Mouse (Mus musculus) midbrain, embryonic 13.5 days (tissue): ENCODE data around the gene Wnk3. TPM values are rescaled to one million over a fixed set of nuclear protein-coding genes. Genes with fewer than 3 reads are reported as not detected.
"Not testable (repeated sequence)": the region's sequence is repeated elsewhere in the genome, so short reads cannot be mapped to it uniquely, and the experiment has no call there.

ENCODE experiments used
- ATAC-seq: fragments of 200-750 bp; cut with Nextera tagmentation; 2 replicates; pipeline ENCODE4 v1.8.0; 2017; ENCODE audit warnings: mild to moderate bottlenecking, moderate TSS enrichment, moderate library complexity
- H3K27ac ChIP-seq: fragments of 300-500 bp; sonication (generic); 2 replicates; pipeline ENCODE4 v1.5.1; 2015; ENCODE audit warnings: inconsistent platforms, mild to moderate bottlenecking, moderate library complexity
- H3K27me3 ChIP-seq: fragments of 300-500 bp; sonication (generic); 2 replicates; pipeline ENCODE4 v1.6.1; 2015; ENCODE audit warnings: mild to moderate bottlenecking, inconsistent platforms
- H3K36me3 ChIP-seq: fragments of 300-500 bp; sonication (generic); 2 replicates; pipeline ENCODE4 v1.6.1; 2015; ENCODE audit warnings: mild to moderate bottlenecking, inconsistent platforms
- H3K4me1 ChIP-seq: fragments of 300-500 bp; sonication (generic); replicated peaks from 2 replicates; pipeline ENCODE4 v1.6.1; 2015; ENCODE audit warnings: inconsistent platforms
- H3K4me2 ChIP-seq: fragments of 300-500 bp; sonication (generic); replicated peaks from 2 replicates; pipeline ENCODE4 v1.6.1; 2015; ENCODE audit warnings: moderate library complexity, mild to moderate bottlenecking, inconsistent platforms
- H3K4me3 ChIP-seq: fragments of 300-500 bp; sonication (generic); replicated peaks from 2 replicates; pipeline ENCODE4 v1.5.1; 2015; ENCODE audit warnings: mild to moderate bottlenecking, inconsistent platforms
- H3K9ac ChIP-seq: fragments of 300-500 bp; sonication (generic); replicated peaks from 2 replicates; pipeline ENCODE4 v1.6.1; 2015; ENCODE audit warnings: mild to moderate bottlenecking, inconsistent platforms
- H3K9me3 ChIP-seq: fragments of 300-500 bp; sonication (generic); 2 replicates; pipeline ENCODE4 v1.6.1; 2016; ENCODE audit warnings: mild to moderate bottlenecking, inconsistent platforms
- WGBS: fragments of 180-500 bp; shearing (Covaris S2); methylation state at CpG from one replicate; pipeline ENCODE4 v1.1.7; 2015; 5-methylcytosine and 5-hydroxymethylcytosine counted together
- polyA plus RNA-seq: library from polyadenylated mRNA; unstranded; fragments of >200 nt; fragmentation: Nextera tagmentation; extraction: Ambion mirVana; gene quantifications from 2 replicates; pipeline ENCODE4 v1.2.1, GENCODE M21; 2015

Wnk3 gene
- polyA plus RNA-seq: 16.9 and 20.7 TPM in 2 replicates

DNA sequence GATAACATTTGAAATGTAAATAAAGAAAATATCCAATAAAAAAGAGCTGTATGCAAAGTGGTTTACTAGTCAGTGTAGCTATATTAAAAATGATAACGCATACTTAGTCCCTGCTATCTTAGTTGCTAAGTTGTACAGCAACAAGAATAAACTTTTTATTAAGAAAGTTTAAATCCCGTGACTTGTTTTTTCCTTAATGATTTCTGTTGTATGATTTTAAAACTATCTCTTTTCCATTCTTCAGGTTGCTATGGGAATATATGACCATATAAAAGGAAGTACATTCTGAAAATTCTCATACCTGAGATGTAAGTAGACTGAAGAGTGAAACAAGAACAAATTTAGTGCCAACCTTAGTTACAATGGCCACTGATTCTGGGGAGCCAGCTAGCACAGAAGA lies at the start of gene Wnk3:
TSS of gene Wnk3 (plus strand) at position 301 of the 400 bp plus-strand sequence.
- 0 out of 2 replicates have a peak, but pooled peaks cover 3% of the 10 kb centered on the region for H3K36me3 ChIP-seq
- 92% methylated on average over 2 of the region's 2 CpGs for WGBS
- no peaks in the 10 kb centered on the region for H3K9me3 ChIP-seq
- H3K9ac ChIP-seq: no peak within 1 kb of the TSS
- no peaks in the 10 kb centered on the region for H3K4me1 ChIP-seq
- H3K4me3 ChIP-seq: no peak within 1 kb of the TSS
- no peak within 1 kb of the TSS for H3K4me2 ChIP-seq
- H3K27me3 ChIP-seq: no peaks in the 10 kb centered on the region
- ATAC-seq: no peak
- H3K27ac ChIP-seq: no peak within 1 kb of the TSS

DNA sequence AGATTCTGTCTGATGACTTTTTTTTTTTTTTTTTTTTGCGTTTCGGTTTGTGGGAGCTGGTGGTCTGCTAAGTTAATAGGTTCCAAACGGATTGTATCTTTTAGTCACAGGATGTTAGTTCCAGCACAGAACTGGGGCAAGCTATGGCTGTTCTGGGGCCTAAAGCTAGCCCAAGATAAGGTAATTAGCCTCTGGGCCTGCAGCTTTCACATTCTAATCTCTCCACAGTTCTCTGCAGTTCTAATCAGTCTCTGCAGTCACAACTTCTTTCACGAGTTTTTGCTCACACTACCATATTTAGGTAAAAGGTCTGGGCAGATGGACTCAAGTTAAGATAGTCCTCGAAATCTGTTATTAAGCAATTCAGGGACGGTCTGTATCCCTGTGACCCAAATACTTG lies 39.5 kb upstream of the Wnk3 start:
- Histone ChIP-seq H3K27ac (no peak overlapping the region), H3K36me3 (no peaks in the 10 kb centered on the region), H3K4me3 (no peak overlapping the region), H3K9ac (no peak overlapping the region), H3K9me3 (no peaks in the 10 kb centered on the region), H3K27me3 (no peaks in the 10 kb centered on the region), H3K4me2 (no peak overlapping the region), H3K4me1 (no peaks in the 10 kb centered on the region)
- ATAC-seq: no peak
- WGBS: 73% methylated on average over 6 of the region's 6 CpGs

DNA sequence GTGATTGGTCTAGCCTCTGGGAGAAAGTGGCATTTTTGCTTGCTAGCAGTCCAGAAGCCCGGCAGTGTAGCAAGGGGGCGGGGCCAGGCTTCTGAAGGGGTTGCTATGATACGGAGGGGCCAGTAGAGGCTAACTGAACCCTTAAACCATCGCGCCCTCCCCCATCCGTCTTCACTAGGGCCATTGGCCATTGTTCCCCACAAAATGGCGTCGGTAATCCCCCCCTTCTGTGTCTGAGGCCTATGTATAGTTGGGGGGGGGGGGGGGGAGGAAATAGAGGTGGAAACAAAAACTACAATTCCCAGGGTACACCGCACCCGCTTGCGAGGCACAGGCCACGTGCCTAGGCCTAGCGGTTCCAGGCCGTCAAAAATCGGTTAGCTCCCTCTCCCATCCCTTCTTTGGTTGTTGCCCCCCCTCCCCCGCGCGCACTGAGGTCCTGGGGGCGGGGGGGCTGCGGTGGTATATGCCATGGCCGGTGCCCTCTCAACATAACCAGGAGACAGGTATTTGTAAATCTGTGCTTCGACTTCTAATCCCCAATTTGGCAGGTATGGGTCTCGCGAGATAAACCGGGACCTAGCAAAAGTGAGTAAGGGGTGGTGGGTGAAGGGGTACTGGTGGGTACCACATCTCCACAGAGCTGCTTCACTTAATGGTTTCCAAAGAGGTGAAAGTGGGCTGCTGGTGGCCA lies 29.3 kb upstream of the Wnk3 start:
- peak overlapping the region; percentile 59; the same call in 1 of the 2 replicates for H3K9ac ChIP-seq
- H3K36me3 ChIP-seq: no peaks in the 10 kb centered on the region
- H3K4me2 ChIP-seq: peak overlapping the region; percentile 54
- no peaks in the 10 kb centered on the region for H3K9me3 ChIP-seq
- H3K27me3 ChIP-seq: no peaks in the 10 kb centered on the region
- H3K4me1 ChIP-seq: peaks cover 8% of the 10 kb centered on the region; the same call in 1 of the 2 replicates
- H3K27ac ChIP-seq: peak overlapping the region; percentile 91
- ATAC-seq: peak; percentile 77
- peak overlapping the region; percentile 48 for H3K4me3 ChIP-seq
- 28% methylated on average over 25 of the region's 25 CpGs for WGBS

DNA sequence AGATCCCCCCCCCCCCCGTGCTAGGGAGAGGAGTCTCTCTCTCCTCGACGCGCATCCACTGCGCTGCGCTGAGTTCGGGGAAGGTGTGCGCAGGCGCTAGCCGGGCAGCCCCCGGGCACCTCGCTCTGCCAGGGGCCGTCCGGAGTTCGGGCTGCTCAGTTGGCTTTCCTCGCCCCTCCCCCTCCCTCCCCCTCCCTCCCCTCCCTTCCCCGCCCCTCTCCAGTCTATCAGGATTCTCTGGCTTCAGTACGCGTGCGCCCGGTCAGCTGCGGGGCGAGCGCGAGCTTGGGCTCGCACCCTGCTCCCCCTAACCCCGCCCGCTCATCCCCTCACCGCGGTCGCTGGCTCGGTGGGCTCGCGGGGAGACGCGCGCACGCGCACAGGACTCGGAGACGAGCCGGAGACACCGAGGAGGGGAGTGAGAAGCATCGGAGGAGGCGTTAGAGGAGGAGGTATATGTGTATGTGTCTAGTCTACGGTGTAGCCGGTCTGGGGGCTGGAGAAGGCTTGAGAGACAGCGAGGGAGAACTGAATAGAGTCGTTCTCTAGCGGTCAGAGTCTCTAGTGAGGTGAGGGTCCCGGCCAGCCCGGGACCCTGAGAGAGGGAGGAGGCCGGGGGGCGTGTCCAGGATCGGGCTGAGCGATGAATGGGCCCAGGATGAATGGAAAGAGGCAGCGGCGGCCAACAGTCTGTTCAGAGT lies 28.5 kb upstream of the Wnk3 start:
- H3K4me3 ChIP-seq: peak overlapping the region; percentile 48
- H3K4me1 ChIP-seq: peaks cover 8% of the 10 kb centered on the region; the same call in 1 of the 2 replicates
- H3K9ac ChIP-seq: peak overlapping the region; percentile 59
- H3K4me2 ChIP-seq: peak overlapping the region; percentile 54
- H3K36me3 ChIP-seq: no peaks in the 10 kb centered on the region
- H3K27me3 ChIP-seq: no peaks in the 10 kb centered on the region
- 22% methylated on average over 31 of the region's 58 CpGs for WGBS
- peak overlapping the region; percentile 91 for H3K27ac ChIP-seq
- ATAC-seq: peak; percentile 95
- H3K9me3 ChIP-seq: no peaks in the 10 kb centered on the region

DNA sequence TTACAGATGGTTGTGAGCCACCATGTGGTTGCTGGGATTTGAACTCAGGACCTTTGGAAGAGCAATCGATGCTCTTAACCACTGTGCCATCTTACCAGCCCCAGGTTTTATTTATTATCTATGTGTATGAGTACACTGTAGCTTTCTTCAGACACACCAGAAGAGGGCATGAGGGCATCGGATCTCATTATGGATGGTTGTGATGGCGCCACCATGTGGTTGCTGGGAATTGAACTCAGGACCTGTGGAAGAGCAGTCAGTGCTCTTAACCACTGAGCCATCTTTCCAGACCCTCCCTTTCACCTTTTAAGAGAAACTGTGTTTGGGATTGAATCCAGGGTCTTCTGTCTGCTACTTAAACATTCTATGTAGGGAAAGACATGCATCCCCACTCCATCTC lies 24.7 kb upstream of the Wnk3 start:
- H3K4me2 ChIP-seq, H3K4me1 ChIP-seq, H3K9ac ChIP-seq, H3K36me3 ChIP-seq, H3K27me3 ChIP-seq, H3K27ac ChIP-seq, ATAC-seq, H3K4me3 ChIP-seq, H3K9me3 ChIP-seq: not testable (repeated sequence)
- 66% methylated on average over 3 of the region's 3 CpGs for WGBS

DNA sequence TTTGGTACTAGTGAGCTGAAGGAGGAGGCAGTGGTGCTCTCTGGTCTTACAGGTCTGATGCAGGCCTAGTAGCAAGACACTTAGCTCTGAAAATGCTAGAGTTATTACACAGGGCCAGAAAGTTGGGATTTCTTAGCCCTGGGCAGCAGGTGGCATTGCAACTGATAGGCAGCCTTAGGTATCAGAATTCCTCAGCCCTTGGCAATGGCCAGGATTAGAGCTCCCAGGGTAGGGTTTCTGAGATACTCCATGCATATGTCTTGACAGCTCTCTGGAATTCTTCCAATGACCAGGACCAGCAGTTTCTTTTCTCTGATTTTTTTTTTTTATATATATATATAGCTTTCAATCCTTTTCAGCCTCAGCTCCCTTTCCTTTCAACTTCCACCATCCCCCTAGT lies 100.5 kb downstream of the Wnk3 start:
- H3K4me2 ChIP-seq: no peak overlapping the region
- H3K9me3 ChIP-seq: no peaks in the 10 kb centered on the region
- ATAC-seq: no peak
- no peaks in the 10 kb centered on the region for H3K4me1 ChIP-seq
- no peak overlapping the region for H3K27ac ChIP-seq
- peaks cover 7% of the 10 kb centered on the region for H3K36me3 ChIP-seq
- no peaks in the 10 kb centered on the region for H3K27me3 ChIP-seq
- no peak overlapping the region for H3K9ac ChIP-seq
- H3K4me3 ChIP-seq: no peak overlapping the region

DNA sequence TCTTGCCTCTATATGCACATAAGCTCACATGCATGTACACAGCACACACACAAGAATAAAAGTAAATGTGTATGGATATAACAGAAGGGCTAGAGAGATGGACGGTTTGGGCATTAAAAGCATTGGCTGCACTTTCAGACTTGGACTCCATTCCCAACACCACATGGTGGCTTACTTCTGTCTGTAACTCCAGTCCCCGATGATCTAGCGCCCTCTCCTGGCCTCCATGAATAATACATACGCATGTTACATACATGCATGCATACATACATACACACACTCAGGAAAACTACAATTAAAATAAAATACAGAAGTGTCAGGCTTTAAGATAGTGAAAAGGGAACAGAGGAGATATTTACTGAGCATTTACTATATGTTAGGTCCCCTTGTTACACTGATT lies 115.9 kb downstream of the Wnk3 start:
- no peaks in the 10 kb centered on the region for H3K9me3 ChIP-seq
- H3K9ac ChIP-seq: no peak overlapping the region
- H3K27ac ChIP-seq: no peak overlapping the region
- H3K27me3 ChIP-seq: peaks cover 3% of the 10 kb centered on the region; the same call in 1 of the 2 replicates
- ATAC-seq: no peak
- 79% methylated on average over 4 of the region's 4 CpGs for WGBS
- H3K36me3 ChIP-seq: no peaks in the 10 kb centered on the region
- no peaks in the 10 kb centered on the region for H3K4me1 ChIP-seq
- no peak overlapping the region for H3K4me2 ChIP-seq
- H3K4me3 ChIP-seq: no peak overlapping the region

DNA sequence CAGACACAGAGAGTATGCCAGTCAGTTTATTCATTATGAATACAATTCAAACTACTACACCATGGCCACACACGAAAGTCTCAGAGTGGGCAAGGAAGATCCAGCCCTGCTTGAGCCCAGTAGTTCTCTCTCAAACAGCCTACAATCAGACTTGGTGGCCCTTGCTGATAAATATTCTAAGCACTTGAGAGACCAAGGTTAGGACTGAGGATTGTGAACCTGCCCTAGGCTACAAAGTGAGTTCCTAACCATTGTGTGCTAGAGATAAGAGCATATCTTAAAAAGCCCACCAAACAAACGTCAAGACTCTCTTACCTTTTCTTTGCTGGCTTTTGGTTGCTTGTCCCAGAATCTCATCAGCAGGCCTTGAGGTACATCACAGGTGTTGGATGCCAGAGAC lies 135.7 kb downstream of the Wnk3 start:
- WGBS: 90% methylated on average over 2 of the region's 2 CpGs

DNA sequence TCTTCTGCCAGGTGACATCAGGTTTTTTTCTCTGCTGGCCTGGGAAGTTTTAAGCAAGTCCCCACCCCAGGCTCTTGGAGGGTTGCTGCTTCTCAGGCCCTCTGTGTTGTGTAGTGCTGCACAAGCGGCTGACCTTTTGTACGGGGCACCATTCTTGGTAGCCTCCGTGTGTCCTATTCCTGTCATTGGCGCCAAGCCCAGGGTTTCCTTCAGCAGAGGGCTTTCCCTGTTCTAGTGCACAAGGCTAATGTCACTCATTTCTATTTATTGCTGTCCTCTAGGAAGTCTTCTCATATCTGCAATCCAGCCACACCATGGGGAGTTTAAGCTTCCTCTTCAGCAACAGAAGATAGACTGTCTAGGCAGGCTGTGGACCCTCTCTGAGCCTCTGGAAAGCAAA lies 139.9 kb downstream of the Wnk3 start:
- 88% methylated on average over 4 of the region's 4 CpGs for WGBS
- no peak for ATAC-seq

More for the DNA sequence above, 135.7 kb downstream of the Wnk3 start:
- no peak for ATAC-seq
- H3K36me3 ChIP-seq: no peaks in the 10 kb centered on the region
- no peaks in the 10 kb centered on the region for H3K9me3 ChIP-seq
- no peak overlapping the region for H3K4me3 ChIP-seq
- no peak overlapping the region for H3K27ac ChIP-seq
- H3K27me3 ChIP-seq: peaks cover 11% of the 10 kb centered on the region; the same call in 1 of the 2 replicates
- H3K4me2 ChIP-seq: no peak overlapping the region
- H3K4me1 ChIP-seq: no peaks in the 10 kb centered on the region
- H3K9ac ChIP-seq: no peak overlapping the region

DNA sequence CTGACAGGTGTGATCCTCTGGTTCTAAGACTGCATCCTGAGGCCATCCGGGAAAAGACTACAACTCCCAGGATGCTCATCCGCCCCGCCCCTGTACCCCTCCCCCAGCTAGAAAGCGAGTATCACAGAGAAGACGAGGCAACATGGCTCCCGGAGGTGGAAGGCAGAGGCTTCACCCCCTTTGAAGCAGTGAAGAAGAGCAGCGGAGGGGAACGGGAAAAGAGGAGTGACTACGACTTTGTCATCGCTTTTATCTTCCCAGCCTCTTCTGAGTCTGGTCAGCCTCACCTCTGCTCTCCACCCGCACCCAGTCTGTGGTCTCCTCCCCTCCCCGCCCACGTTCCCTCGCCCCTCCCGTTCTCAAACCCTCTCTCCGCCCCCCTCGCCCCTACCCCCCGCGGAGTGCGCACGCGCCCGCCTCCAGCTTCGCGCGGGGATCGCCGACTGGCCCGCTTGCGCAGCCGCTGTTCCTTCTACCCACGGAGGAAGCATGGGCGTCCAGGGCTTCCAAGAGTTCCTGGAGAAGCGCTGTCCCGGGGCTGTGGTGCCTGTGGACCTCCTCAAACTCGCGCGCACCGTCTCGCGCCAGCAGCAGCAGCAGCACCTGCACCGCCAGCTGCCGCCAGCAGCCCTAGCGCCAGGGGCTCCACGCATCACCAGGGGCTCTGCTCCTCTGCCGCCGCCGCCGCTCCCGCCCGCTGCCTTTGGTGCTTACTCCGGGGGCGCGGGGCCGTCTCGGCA lies 146.1 kb downstream of the Wnk3 start, which contains the start of gene Fam120c:
TSS of gene Fam120c (plus strand) at position 415 of the 740 bp plus-strand sequence.
- H3K4me3 ChIP-seq: peak within 1 kb of the TSS; percentile 74
- H3K9me3 ChIP-seq: no peaks in the 10 kb centered on the region
- H3K27me3 ChIP-seq: peaks cover 19% of the 10 kb centered on the region
- ATAC-seq: peak; percentile 95
- H3K9ac ChIP-seq: peak within 1 kb of the TSS; percentile 76
- no peaks in the 10 kb centered on the region for H3K36me3 ChIP-seq
- peak within 1 kb of the TSS; percentile 71 for H3K4me2 ChIP-seq
- WGBS: 20% methylated on average over 47 of the region's 56 CpGs
- H3K4me1 ChIP-seq: peaks cover 19% of the 10 kb centered on the region
- H3K27ac ChIP-seq: peak within 1 kb of the TSS; percentile 87

More for the DNA sequence above, 139.9 kb downstream of the Wnk3 start:
- Histone ChIP-seq H3K4me2 (no peak overlapping the region), H3K4me3 (no peak overlapping the region), H3K9ac (no peak overlapping the region), H3K4me1 (no peaks in the 10 kb centered on the region), H3K36me3 (no peaks in the 10 kb centered on the region), H3K9me3 (no peaks in the 10 kb centered on the region), H3K27ac (no peak overlapping the region), H3K27me3 (peaks cover 30% of the 10 kb centered on the region)

DNA sequence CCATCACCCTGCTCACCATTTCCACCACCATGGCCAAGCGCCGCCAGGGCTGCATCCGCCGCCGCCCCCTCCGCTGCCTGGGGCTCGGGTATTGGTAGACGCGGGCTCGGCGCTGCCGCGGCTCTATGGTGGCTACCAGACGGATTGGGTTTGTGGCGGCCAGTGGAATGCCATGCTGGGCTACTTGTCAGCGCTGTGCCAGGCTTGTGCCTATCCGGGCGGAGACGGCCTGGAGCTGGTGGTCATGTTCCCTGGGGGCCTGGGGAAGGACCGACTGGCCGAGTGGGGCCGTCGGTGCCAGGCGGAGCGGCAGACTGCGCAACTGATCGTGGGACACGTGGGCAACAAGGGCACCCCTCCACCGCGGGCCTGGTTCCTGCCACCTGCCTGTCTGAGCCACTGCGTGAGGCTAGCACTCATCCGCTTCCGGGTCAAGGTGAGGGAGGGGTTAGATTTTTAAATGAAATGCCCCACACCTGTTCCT lies 146.7 kb downstream of the Wnk3 start:
- peaks cover 19% of the 10 kb centered on the region for H3K4me1 ChIP-seq
- ATAC-seq: peak; percentile 80
- 23% methylated on average over 31 of the region's 33 CpGs for WGBS

More for the DNA sequence above, 146.7 kb downstream of the Wnk3 start:
- Histone ChIP-seq H3K27ac (peak overlapping the region; percentile 87), H3K4me2 (peak overlapping the region; percentile 71), H3K9ac (peak overlapping the region; percentile 76), H3K36me3 (no peaks in the 10 kb centered on the region), H3K27me3 (peaks cover 17% of the 10 kb centered on the region), H3K4me3 (peak overlapping the region; percentile 74), H3K9me3 (no peaks in the 10 kb centered on the region)
